Mouse (Mus musculus): Measurements from ENCODE around the gene Icmt.
A peak's percentile ranks its signal among the peaks of the same experiment; 100 is the strongest.

Gene Icmt

DNA sequence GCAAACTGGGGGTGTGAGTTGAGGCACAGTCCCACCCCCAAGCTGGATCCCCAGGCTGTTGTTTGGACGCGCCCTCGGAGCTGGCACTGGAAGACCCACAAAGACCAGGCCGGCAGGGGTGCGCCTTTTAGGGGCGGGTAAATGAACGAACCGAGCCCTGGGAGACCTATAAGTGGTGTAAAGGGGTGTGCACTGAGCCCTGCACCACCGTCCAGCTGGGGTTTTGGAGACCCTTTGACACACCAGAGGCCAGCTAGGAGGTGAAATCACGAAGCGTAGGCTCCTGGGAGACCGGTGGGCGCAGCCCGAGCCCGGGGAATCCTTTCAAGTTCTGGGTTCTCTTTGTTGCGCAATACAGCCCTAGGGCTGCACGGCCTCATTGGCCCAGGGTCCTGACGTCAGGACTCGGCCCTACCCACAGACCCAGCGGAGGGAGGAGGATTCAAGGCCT lies 22.3 kb upstream of the Icmt start:
- DNase-seq (ENCODE audit: low spot score) = peak; percentile 51

DNA sequence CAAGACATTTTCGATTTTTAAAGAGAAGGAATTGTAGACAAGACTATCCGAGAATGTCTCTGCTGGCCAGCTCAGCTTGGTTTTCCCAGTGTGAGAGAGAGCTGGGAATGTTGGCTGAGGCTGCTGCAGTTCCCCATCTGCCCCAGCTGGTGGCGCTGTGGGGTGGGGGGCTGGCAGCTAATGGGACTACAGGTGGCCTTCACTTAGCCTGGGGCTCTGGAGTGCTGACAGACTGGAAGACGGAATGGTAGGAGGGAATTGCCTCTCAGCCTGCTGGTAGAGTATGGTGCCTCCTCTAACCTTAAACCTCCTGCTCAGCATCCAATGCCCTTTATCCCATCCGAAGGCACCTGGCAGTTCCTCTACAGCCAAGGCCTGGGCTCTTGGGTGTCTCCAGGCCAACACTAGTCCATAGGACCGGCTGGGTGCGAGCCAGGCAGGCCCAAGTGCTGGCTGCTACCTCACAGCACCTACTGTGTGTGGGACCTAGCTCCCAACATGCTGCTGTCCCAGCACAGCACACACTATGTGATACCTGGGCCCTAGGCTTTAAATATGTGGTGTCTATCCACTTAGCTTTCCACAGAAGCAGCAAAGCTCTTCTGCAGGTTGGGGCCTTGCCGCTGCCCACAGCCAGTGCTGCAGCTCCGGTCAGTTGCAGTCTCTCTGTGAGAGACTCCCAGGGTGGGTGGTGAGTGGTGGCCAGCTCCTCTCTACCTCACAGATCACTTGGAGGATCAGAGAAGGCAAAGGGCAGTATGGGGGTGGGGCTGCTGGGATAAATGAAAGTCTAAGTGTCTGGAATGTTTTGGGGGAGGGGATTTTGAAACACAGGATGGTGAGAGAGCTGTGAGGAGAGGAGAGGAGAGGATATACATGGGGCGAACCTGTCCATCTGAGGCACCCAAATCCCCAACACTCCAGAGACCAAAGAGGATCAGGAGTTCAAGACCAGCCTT lies 20.4 kb upstream of the Icmt start:
- peak; percentile 60 for DNase-seq (ENCODE audit: low spot score)

DNA sequence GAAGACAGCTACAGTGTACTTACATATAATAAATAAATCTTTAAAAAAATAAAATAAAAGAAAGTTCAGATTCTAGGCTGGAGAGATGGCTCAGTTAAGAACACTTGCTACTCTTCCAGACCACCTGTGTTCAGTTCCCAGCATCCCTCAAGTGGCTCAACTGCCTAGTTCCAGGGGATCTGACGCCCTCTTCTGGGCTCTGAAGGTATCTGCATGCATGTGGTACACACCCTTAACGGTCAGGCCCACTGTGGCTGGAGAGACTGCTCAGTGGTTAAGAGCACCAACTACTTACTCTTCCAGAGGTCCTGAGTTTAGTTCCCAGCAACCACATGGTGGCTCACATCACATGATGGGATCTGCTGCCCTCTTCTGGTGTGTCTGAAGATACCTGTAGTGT lies 19.1 kb upstream of the Icmt start:
- DNase-seq (ENCODE audit: low spot score) = no peak

DNA sequence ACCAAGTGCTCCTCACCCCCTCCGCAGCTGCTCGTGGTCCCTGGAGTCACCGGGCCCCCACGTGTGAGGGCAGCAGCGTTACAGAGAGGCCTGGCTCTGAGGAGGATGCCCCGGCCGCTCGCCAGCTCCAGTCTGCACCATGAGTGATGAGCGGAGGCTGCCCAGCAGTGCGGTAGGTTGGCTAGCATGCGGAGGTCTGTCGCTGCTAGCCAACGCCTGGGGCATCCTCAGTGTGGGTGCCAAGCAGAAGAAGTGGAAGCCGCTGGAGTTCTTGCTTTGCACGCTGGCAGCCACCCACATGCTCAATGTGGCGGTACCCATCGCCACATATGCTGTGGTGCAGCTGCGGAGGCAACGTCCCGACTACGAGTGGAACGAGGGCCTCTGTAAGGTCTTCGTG lies 18.0 kb upstream of the Icmt start:
- no peak for DNase-seq (ENCODE audit: low spot score)

DNA sequence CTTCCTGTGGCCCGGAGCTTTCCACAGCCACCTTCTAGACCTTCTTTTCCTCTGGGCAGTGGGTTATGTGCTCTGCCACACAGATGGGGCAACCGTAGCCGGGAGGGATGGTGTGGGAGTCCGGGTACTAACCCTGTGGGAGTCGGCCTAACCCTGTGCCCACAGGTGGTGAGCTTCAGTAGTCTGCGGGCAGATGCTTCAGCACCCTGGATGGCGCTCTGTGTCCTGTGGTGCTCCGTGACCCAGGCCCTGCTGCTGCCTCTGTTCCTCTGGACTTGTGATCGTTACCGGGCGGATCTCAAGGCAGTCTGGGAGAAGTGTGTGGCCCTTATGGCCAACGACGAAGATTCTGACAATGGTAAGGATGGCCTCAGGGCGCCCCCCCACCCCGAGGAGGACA lies 15.4 kb upstream of the Icmt start:
- peak; percentile 6 for DNase-seq (ENCODE audit: low spot score)

DNA sequence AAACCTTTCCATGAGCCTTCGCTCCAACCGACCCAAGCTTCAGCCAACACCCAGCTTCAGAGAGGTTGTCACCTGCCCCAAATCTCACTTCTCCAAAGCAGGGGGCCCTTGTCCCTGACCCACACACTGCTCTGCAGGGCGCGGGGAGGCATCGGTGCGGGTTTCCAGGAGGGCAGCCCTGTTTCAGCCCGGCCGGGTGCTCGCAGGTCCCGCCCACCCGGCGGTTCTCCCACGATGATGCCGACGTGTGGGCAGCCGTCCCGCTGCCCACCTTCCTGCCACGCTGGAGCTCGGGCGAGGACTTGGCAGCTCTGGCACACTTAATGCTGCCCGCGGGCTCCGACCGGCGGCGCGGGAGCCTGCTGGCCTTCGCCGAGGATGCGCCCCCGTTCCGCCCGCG lies 14.3 kb upstream of the Icmt start:
- DNase-seq (ENCODE audit: low spot score) = no peak

DNA sequence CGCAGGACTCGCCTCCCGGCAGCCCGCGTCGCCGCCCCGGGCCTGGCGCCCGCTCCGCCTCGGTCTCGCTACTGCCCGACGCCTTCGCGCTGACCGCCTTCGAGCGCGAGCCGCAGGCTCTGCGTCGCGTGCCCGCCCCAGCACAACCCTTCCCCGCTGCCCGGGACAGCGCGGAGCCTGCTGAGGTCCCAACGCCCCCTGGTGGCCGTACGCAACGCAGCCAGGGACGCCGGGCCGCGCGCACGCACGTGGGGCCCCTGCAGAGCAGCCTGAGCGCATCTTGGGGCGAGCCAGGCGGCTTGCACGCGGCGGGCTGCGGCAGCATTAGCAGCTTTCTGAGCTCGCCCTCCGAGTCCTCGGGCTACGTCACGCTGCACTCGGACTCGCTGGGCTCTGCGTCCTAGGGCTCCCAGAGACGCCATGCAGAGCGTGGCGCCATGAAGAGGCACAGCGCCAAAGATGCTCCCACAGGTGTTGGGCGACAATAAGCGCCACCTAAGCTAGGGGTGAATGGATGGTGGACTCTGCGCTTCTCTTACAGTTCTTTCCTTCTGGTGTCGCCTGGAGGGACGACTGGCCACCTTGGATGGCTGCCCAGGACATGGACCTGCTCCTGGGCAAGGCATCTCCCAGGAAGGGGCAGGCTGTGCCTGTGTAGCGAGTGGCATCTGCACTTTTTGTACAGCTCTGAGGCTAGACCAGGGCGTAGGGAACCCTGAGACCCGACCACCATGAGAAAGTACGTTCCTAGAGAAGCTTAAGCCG lies 13.7 kb upstream of the Icmt start:
- DNase-seq (ENCODE audit: low spot score) = peak; percentile 5

DNA sequence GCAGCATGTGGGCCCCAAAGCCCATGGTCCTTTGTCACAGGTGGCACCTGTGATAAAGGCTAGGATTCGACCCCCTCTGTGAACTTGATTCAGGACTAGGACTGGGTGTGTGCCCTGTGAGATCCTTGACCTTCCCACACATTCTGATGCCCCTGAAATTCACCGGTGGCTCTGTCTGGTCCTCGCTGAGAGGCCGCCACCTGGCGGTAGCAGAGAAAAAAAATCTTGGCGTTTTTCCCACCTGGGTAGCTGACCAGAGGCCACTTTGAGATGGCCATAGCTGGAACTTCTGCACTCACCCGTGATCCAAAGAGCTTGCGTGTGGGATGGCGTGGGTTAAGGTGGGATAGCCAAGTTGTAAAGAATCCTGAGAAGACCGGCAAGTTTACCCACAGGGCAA lies 11.5 kb upstream of the Icmt start:
- peak; percentile 92 for DNase-seq (ENCODE audit: low spot score)

DNA sequence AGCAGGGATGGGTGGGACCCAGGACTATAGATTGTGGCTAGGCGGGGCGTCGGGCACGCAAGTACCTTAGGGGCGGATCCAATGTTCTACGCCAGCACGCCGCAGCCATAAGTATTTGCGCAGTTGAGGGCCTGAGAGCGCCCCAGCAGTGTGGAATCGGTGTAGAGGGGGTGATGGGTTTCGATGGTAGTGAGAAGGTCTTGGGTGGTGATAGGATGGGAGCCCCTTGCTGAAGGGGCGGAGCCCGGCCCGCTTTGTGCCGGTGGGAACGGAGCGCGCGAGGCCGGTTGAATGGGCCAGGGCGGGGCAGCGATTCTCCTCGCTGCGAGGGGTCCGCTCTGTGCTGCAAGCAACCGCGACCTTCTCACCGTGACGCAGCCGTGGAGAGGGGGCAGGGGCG lies 10.8 kb upstream of the Icmt start:
- DNase-seq (ENCODE audit: low spot score) = no peak

DNA sequence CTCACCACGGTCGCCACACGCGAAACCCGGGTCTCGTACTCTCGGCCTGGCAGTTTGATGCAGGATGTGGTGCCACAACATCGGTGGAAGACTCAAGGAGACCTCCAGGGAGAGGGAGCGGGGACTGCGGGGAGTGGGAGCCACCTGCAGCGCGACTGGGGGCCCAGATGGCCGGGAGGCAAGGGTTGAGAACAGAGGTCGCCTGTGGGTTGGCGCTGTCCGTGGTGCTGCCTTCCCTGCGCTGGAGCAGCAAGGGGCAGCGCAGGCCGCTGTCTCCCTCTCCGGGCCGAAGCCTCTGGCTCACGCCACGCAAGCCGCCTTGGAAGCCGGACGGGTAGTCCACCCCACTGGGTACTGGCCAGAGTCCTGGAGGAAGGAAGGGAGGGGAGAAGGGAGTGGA lies 10.1 kb upstream of the Icmt start:
- DNase-seq (ENCODE audit: low spot score) = peak; percentile 45

DNA sequence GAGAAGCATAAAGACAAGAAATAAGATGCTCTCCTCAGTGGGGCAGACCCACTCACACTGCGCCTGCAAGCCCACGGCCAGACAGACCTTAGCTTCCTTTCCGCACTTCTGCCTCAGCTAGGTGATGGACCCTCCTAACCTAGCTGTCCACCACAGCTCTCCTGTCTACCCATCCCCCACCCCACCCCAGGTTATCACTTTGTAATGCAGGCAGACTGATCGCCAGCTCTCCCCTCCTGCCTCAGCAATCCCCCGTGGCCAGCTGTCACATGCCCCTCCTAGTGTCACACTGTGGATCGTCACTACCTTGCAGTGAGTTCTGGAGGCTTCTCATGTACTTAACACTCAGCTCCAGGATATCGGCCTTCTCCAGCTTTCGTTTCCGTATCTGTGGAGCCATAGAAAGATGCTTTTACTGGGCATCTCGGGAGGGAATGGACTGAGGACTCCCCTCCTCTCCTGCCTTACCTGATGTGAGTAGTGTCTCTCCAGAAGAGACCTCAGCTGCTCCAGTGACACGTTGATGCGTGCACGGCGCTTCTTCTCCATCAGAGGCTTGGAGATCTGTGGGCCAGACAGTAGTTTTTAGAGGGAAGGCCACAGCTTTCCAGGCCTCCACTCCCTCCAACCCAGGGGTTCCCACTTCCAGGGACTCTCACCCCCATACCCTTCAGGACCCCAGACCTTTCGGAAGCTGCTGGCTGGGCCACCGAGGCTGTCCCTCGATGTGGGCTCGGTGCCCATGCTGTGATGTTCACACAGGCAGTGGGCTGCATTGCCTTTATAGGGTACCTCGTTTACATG lies 9.5 kb upstream of the Icmt start:
- DNase-seq (ENCODE audit: low spot score) = peak; percentile 8

DNA sequence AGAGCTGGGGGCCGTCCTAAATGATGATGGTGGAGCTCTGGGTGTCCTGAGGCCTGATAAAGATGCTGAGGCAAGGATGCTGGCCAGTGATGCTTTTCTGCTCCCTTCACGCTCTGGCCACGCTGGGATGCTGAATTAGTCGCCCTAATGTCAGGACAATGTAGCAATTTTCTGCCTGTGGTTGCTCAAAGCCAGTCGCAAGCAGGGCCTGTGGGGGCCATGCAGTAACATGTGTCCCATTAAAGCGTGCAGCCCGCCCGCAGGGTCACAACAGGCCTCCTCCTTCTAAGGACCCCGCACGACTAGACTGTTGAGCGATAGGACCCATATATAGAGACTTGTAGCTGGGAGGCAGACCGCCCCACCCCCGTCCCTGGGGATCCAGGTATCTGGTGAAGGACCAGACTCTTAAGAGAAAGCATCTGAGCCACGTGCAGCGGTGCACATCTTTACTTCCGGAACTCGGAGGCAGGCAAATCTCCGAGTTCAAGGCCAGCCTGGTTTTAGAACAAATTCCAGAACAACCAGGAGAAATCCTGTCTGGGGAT lies 8.6 kb upstream of the Icmt start:
- DNase-seq (ENCODE audit: low spot score) = peak; percentile 29

DNA sequence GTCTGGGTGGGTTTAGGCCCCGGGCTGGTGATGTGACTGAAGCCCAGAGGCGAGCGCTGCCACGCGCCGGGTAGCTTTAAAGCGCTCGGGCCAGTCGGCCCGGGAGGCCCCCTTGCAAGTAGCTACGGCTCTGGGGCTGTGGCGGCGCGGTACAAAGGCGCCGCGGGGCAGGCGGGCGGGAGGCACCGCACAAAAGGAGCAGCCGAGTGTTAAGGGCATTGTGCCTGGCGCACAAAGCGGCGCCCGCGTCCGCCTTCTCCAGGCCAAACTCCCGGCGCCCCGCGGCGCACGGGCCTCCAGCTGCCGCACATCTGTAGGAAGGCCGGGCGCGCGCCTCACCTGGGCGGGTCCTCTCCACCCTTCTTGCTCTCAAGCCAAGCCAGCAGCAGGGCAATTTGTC lies 6.6 kb upstream of the Icmt start:
- peak; percentile 55 for DNase-seq (ENCODE audit: low spot score)

DNA sequence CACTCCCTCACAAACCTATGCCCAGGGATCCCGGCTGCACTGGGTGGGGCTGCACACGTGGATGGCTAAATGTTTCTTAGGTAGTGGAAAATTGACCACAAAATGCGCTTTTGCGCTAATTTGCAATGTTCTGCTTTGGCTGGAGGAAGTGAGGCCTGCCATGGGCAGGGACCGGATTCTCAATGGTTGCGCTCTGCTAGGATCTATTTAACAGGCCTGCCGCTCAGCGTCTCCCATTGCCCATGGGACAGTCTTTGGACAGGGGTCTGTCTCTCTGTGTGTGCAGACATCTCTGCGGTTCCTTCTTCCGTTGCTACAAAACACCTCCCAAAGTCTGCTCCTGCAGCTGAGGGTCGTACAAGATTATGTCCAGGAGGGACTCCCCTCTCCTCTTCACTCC lies 6.0 kb upstream of the Icmt start:
- no peak for DNase-seq (ENCODE audit: low spot score)

DNA sequence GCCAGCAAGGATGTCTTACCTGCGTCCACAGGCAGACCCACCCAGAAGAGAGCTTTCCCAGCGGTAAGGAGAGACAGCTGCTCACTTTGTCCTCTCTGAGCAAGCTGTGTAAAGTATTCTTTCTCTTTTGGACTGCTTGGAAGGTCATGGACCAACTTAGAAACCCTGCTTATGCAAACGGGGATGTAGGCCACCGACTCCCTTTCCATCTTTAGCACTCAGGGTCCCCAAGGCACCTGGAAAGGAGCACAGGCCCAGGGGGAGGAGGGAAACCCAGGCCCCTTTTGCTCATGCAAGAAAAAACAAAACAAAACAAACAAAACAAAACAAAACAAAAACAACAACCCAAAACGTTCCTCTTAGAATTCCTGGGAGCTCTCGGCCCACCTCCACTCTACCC lies 5.5 kb upstream of the Icmt start, which contains the start of gene Hes3:
TSS of gene Hes3 (minus strand) at position 101 of the 400 bp plus-strand sequence.
- DNase-seq (ENCODE audit: low spot score) = no peak

DNA sequence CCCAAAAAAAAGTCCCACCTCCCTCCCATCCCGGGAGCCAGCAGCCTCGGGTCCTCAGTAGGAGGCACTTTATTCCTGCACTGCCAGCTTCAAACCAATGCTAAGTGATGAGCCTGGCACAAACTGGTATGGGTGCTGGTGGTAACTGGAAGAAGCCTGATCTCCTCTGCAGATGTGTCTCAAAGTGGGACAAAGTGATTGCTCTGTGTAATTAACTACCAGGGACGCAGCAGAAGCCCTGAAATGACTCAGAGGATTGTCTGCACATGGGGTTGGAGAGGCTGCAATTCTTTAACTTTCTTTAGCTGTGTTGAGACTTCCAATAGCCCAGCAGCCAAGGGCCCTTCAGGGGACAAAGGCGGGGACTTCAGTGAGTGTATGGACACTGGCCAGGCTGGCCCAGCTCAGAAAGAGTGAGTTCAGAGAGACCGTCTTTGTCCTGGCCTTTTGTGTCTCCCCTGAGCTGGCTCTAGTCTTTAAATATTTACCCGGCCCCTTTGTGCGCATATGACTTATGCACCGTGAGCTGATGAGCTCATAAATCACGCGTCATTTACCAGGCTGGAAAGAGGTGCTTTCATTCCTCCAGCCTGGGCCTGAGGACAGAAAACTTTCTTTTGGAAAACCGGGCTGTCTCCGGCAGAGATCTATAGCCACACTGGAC lies 4.8 kb upstream of the Icmt start:
- DNase-seq (ENCODE audit: low spot score) = peak; percentile 62

DNA sequence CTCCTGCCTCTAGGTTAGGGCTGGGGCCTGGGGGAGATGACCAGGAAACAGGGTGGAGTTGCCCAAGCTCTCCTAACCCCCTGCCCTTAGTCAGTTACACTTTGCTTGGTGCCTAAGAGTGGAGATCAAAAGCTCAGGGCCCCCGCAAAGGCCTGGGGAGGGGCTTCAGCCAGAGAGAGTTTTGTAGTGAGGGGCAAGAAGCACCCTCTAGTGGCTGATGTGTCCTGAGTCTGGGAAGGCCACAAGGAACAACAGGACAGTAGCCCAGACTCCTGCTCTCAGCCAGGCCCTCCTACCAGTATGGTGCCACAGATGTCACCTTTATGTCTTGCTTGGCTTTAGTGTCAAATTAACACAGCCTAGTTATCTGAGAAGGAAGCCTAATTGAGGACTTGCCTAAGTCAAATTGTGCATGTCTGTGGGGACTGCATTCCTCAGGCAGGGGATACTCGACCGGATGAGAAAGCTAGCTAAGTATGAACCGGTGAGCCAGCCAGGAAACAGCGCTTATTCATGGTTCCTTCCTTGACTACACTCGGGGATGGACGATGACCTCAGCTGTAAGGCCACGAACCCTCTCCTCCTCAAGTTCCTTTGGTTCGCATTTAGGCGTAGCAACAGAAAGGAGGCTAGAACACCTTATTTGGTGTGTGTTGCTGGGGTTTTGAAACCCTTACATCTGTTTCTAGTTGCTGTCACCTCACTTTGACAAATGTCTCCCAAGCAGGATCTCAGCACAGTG lies 2.7 kb upstream of the Icmt start:
- DNase-seq (ENCODE audit: low spot score) = no peak

DNA sequence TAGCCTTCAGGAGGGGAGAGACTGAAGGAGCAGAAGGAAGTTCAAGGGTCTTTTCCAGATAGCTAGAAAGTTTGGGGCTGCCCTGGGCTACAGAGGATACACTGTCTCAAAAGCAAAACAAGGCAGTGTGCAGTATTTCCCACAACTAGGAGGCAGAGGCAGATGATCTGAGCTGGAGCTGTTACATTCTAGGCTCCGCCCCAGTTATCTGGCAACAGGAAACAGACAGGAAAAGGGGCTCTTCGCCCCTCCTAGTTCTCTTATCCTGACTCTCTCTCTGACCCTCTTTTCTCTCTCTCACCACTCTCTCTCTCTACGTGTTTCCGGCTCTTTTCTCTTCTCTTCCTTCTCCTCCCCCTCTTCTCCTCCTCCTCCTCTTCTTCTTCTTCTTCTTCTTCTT lies 1.1 kb upstream of the Icmt start:
- peak; percentile 68 for DNase-seq (ENCODE audit: low spot score)

DNA sequence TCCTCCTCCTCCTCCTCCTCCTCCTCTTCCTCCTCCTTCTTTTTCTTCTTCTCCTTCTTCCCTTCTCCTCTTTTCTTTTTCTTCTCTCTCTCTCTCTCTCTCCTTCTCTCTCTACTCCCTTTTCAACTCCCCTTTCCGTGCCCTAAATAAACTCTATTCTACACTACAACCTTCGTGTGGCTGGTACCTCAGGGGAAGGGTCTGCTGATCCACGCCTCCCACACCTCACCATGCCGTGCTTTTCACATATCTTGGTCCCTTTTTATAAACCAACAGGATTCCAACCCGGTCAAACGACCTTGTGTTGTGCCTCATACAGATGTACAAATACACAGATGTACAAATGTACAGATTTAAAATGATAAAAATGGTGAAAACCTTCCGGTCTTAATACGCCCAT lies 656 bp upstream of the Icmt start:
- no peak for DNase-seq (ENCODE audit: low spot score)

DNA sequence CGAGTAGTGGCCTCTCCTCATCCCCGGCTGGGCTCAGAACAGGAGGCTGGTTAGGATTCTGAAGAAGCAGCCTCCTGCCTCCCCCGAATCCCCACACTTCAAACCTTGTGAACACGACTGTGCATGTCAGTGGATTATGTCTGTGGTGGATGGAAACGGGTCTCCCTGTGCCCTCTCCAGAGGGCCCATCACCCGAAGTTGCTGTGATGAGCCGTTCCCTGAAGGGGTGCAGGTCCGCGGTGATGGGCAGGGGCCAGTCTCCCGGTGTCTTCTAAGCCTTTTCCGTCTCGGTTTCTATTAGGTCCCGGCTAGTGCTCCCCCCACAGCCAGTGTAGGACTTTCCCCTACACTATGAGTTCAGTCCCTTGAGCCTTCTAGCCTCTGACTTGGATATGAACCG lies 1.8 kb downstream of the Icmt start:
- no peak for DNase-seq (ENCODE audit: low spot score)

DNA sequence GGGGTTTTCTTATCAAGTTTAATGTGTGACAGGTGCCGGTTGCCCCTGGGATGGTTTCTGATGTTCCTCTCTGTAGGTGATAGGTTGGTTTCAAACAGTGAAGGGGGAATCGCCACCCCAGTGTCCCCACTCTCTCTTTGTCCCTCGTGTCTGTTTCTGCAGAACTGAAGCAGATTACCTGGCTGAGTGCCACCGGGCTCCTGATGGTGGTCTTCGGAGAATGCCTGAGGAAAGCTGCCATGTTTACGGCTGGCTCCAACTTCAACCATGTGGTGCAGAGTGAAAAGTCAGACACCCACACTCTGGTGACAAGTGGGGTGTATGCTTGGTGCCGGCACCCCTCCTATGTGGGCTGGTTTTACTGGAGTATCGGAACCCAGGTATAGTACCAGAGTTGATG lies 3.3 kb downstream of the Icmt start:
- DNase-seq (ENCODE audit: low spot score) = no peak

All from MN1 (cell line).